Mouse (Mus musculus): ENCODE results near the gene Vps37c. TPM values are rescaled to one million over a fixed set of nuclear protein-coding genes. Genes with fewer than 3 reads are reported as not detected.

Vps37c gene
- total and polyA plus RNA-seq, 3 experiments, result 18.6 to 24.6 (median 20.7) TPM

DNA sequence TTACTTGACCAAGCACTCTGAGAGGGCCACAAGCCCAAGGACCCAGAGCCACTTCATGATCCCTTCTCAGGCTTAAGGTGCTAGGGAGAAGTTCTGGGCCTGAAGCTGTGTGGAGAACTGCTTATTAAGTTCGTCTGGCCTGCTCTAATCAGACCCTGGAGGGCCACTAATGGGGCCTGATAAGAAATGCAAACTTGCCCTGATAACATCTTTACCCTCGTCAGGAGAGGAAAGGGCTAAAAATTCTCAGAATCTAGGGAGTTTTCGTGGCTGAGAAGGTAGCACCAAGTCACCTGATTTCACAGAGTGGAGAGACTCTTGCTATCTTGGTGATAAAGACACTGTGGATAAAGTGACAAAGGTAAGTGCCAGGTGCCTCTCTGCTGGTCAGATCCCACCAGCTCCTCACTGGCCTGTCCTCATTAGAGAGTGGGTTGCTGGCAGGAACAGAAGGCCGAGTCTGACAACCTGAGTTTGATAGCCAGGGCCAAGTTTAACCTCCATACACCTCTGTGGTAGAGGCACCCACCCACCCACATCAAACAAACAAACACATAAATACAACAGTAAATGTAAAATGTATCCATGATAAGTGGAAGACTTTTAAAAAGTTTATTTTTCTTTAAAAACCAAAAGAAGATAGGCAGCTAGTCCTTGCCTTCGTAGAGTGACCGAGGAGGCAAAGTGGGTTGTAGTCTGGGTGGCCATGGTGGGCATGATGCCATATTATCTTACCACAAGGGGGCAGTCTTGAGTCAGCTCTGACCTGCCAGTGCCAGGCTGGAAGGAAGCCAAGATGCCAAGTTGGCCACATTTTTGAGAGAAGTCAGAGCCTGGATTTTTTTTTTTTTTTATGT, 10.4 kb upstream of the Vps37c start, which contains the start of gene Pga5:
Gene Pga5, minus strand, starts transcription at position 157 of the 857 bp plus-strand sequence.
- DNase-seq, result peak; percentile 73 to 85
- 27% methylated on average over 6 of the region's 6 CpGs for WGBS
- TF ChIP-seq CTCF (IDR thresholded peaks at IDR 0.05) (peak; percentile 95), EP300 (IDR thresholded peaks at IDR 0.05; ENCODE audit: insufficient read depth, low read depth, low read length) (peak; percentile 75; the same call in 1 of the 2 replicates), POLR2A (IDR thresholded peaks at IDR 0.05; ENCODE audit: insufficient read depth, low read depth, low read length) (no peak)
- intact Hi-C loops (cut with DNase I), result loop anchor here (1.0 kb wide), 1 partner anchor 31 kb away; no protein-coding TSS in a partner anchor
- Histone ChIP-seq H3K27me3 (ENCODE audit: control insufficient read depth, insufficient read depth, low read length) (no peaks in the 10 kb centered on the region), H3K4me1 (ENCODE audit: control insufficient read depth, insufficient read depth, low read length) (no peaks in the 10 kb centered on the region), H3K79me2 (replicated peaks; ENCODE audit: control insufficient read depth, insufficient read depth, low read length) (no peaks in the 10 kb centered on the region), H3K9ac (ENCODE audit: low read depth, low read length) (no peak within 1 kb of the TSS), H3K27ac (no peak within 1 kb of the TSS), H3K4me3 (no peak within 1 kb of the TSS), H3K36me3 (ENCODE audit: control insufficient read depth, insufficient read depth, low read length) (no peaks in the 10 kb centered on the region)

DNA sequence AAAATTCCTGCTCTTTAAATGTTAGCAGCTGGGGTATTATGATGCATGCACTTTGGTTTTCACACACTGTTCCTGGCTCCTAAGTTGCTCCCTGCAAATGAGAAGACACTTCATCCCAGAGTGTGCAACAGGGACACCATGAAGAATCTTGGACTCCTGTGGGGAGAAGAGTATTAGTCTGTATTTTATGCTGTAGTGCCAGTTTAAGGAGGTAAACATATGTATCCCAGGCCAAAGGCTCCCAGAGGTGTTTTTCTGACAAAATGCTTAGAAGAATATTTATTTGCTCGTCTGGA, 9.8 kb upstream of the Vps37c start:
- Histone ChIP-seq H3K4me3 (no peak overlapping the region), H3K27me3 (ENCODE audit: control insufficient read depth, insufficient read depth, low read length) (no peaks in the 10 kb centered on the region), H3K9ac (ENCODE audit: low read depth, low read length) (no peak overlapping the region), H3K36me3 (ENCODE audit: control insufficient read depth, insufficient read depth, low read length) (no peaks in the 10 kb centered on the region), H3K79me2 (replicated peaks; ENCODE audit: control insufficient read depth, insufficient read depth, low read length) (no peaks in the 10 kb centered on the region), H3K27ac (no peak overlapping the region), H3K4me1 (ENCODE audit: control insufficient read depth, insufficient read depth, low read length) (no peaks in the 10 kb centered on the region)
- DNase-seq, result no peak
- WGBS, result 78% methylated on average over 1 of the region's 1 CpGs
- intact Hi-C loops (cut with DNase I), result loop anchor here (1.0 kb wide), 1 partner anchor 31 kb away; no protein-coding TSS in a partner anchor
- TF ChIP-seq EP300 (IDR thresholded peaks at IDR 0.05; ENCODE audit: insufficient read depth, low read depth, low read length), result no peak
- no peak for TF ChIP-seq CTCF (IDR thresholded peaks at IDR 0.05)
- TF ChIP-seq POLR2A (IDR thresholded peaks at IDR 0.05; ENCODE audit: insufficient read depth, low read depth, low read length), result no peak

DNA sequence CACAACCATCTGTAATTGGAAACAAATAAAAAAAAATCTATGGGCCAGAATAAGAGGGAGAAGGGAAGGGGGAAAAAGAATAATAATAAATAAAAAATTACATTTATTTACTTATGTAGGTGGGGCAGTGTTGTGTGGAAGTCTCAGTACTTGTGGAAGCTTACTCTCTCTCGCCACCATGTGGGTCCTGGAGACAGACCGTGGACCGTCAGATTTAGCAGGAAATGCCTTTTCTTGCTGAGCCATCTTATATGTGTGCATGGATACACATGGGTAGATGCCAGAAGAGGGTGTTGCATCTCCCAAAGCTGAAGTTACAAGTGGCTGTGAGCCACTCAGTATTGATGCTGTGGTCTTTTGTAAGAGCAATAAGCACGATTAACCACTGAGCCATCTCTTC, 7.0 kb upstream of the Vps37c start:
- Histone ChIP-seq H3K27me3 (ENCODE audit: control insufficient read depth, insufficient read depth, low read length) (no peaks in the 10 kb centered on the region), H3K27ac (no peak overlapping the region), H3K36me3 (ENCODE audit: control insufficient read depth, insufficient read depth, low read length) (no peaks in the 10 kb centered on the region), H3K79me2 (replicated peaks; ENCODE audit: control insufficient read depth, insufficient read depth, low read length) (no peaks in the 10 kb centered on the region), H3K9ac (ENCODE audit: low read depth, low read length) (no peak overlapping the region), H3K4me3 (no peak overlapping the region), H3K4me1 (ENCODE audit: control insufficient read depth, insufficient read depth, low read length) (no peaks in the 10 kb centered on the region)
- intact Hi-C loops (cut with DNase I), result no loop called here
- no peak for DNase-seq
- 41% methylated on average over 4 of the region's 4 CpGs for WGBS
- no peak for TF ChIP-seq CTCF (IDR thresholded peaks at IDR 0.05)
- TF ChIP-seq POLR2A (IDR thresholded peaks at IDR 0.05; ENCODE audit: insufficient read depth, low read depth, low read length), result no peak
- no peak for TF ChIP-seq EP300 (IDR thresholded peaks at IDR 0.05; ENCODE audit: insufficient read depth, low read depth, low read length)

DNA sequence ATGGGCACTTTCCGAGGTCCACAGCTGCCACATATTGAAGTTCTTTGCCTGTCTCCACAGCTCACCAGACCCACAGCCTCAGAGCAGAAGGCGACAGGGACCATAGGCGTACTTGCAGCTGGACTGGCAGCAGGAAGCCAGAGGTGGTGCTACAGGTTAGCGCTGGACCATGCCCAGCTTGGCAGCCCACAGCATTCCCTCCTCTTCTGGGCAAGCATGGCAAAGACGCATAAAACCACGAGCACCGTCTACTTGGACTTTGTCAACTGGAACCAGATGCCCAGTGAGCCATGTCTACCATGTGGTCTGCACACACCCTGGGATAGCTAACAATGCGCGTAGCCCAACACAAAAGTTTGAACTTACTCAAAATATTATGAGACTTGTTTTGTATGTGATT, 3.5 kb upstream of the Vps37c start:
- peaks cover 3% of the 10 kb centered on the region; the same call in 1 of the 2 replicates for H3K36me3 ChIP-seq (ENCODE audit: control insufficient read depth, insufficient read depth, low read length)
- H3K4me3 ChIP-seq, result no peak overlapping the region
- H3K9ac ChIP-seq (ENCODE audit: low read depth, low read length), result no peak overlapping the region
- H3K27me3 ChIP-seq (ENCODE audit: control insufficient read depth, insufficient read depth, low read length), result no peaks in the 10 kb centered on the region
- intact Hi-C loops (cut with DNase I), result no loop called here
- 86% methylated on average over 9 of the region's 9 CpGs for WGBS
- H3K27ac ChIP-seq, result no peak overlapping the region
- TF ChIP-seq CTCF (IDR thresholded peaks at IDR 0.05) (no peak), POLR2A (IDR thresholded peaks at IDR 0.05; ENCODE audit: insufficient read depth, low read depth, low read length) (no peak), EP300 (IDR thresholded peaks at IDR 0.05; ENCODE audit: insufficient read depth, low read depth, low read length) (no peak)
- H3K79me2 ChIP-seq (replicated peaks; ENCODE audit: control insufficient read depth, insufficient read depth, low read length), result no peaks in the 10 kb centered on the region
- no peak for DNase-seq
- peaks cover 9% of the 10 kb centered on the region for H3K4me1 ChIP-seq (ENCODE audit: control insufficient read depth, insufficient read depth, low read length)

DNA sequence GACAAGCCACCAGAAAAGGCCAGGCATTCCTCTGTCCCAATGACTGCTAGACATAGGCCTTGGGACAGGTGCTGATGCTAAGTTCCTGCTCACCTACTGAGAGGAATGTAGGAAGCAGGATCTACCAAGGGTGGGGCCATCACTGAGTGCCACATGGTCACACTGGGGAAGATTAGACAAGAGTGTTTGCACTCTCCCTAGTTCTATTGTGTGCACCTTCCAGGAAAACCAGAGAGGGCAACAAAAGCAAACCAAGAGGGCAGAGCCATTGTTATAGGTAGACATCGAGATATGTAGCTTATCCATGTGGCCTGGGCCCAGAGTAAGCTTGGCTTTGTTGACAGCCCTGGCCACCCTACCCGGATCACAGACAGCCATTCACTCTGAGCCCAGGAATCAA, 2.8 kb upstream of the Vps37c start:
- 61% methylated on average over 2 of the region's 2 CpGs for WGBS
- Histone ChIP-seq H3K4me1 (ENCODE audit: control insufficient read depth, insufficient read depth, low read length) (peaks cover 11% of the 10 kb centered on the region), H3K27ac (no peak overlapping the region), H3K27me3 (ENCODE audit: control insufficient read depth, insufficient read depth, low read length) (no peaks in the 10 kb centered on the region), H3K4me3 (no peak overlapping the region), H3K36me3 (ENCODE audit: control insufficient read depth, insufficient read depth, low read length) (peaks cover 4% of the 10 kb centered on the region; the same call in 1 of the 2 replicates), H3K79me2 (replicated peaks; ENCODE audit: control insufficient read depth, insufficient read depth, low read length) (no peaks in the 10 kb centered on the region), H3K9ac (ENCODE audit: low read depth, low read length) (no peak overlapping the region)
- TF ChIP-seq EP300 (IDR thresholded peaks at IDR 0.05; ENCODE audit: insufficient read depth, low read depth, low read length), result no peak
- TF ChIP-seq CTCF (IDR thresholded peaks at IDR 0.05), result no peak
- TF ChIP-seq POLR2A (IDR thresholded peaks at IDR 0.05; ENCODE audit: insufficient read depth, low read depth, low read length), result no peak
- no peak for DNase-seq
- intact Hi-C loops (cut with DNase I), result no loop called here
